Mouse (Mus musculus): ENCODE results near the gene Chtf18. TPM values are rescaled to one million over a fixed set of nuclear protein-coding genes. Genes with fewer than 3 reads are reported as not detected.
"Not testable (repeated sequence)": the region's sequence is repeated elsewhere in the genome, so short reads cannot be mapped to it uniquely, and the experiment has no call there.

Gene Chtf18
- polyA plus RNA-seq, 1 experiment: 36.7 TPM

DNA sequence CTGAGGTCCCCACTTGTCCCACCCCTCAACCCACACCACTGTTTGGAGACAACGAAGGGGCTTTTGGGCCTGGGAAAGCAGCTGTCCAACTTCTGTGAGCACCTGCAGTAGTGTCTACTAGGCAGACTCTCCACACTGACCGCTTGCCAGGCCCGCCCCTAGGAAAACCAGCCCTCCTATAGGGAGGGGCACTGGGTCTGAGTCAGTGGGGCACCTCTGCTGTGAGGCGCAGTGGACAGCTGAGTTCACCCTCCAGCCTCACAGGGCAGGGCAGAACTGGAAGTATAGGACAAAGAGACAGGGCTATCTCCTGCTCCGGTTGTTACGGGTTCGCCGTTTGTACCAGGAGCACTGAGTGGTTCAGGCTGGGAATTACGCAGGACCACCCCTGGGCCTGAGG is 27.0 kb upstream of the Chtf18 start, which contains the start of gene Msln:
TSS of gene Msln (minus strand) at position 138 of the 400 bp plus-strand sequence.
- no peaks in the 10 kb centered on the region for H3K36me3 ChIP-seq (ENCODE audit: control insufficient read depth, insufficient read depth, low read length)
- no peaks in the 10 kb centered on the region for H3K4me1 ChIP-seq (replicated peaks; ENCODE audit: control insufficient read depth, insufficient read depth, low read length)
- TF ChIP-seq POLR2A (IDR thresholded peaks at IDR 0.05; ENCODE audit: control insufficient read depth, extremely low read depth, insufficient read depth, low read length, poor library complexity): no peak
- TF ChIP-seq CTCF (IDR thresholded peaks at IDR 0.05; ENCODE audit: borderline replicate concordance, control insufficient read depth, extremely low read depth, insufficient read depth, low read length, poor library complexity): no peak
- H3K27ac ChIP-seq (ENCODE audit: control insufficient read depth, insufficient read depth, low read length): no peak within 1 kb of the TSS
- 94% methylated on average over 9 of the region's 9 CpGs for WGBS
- H3K4me3 ChIP-seq (ENCODE audit: control insufficient read depth, insufficient read depth, low read length): no peak within 1 kb of the TSS
- no peaks in the 10 kb centered on the region for H3K27me3 ChIP-seq (ENCODE audit: control insufficient read depth, insufficient read depth, low read length)
- no peak for DNase-seq

DNA sequence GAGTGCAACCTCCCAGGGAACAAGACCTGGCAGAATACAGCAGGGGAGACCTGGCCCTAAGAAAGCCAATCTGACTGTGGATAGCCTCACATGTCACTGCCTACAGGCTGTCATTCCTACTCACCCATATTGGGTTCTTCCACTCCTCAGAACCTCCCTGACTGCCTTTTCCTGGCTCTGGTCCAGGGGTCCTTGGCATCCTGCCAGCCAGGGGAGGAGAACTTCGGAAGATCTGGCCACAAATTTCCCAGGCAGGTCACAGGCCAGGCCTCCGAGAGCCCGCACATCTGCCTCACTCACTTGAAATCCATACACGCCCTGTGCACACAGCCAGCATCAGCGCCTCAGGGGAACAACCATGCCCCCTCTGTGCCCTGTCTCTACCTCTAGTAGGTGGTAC is 24.2 kb upstream of the Chtf18 start:
- TF ChIP-seq POLR2A (IDR thresholded peaks at IDR 0.05; ENCODE audit: control insufficient read depth, extremely low read depth, insufficient read depth, low read length, poor library complexity): no peak
- no peak for TF ChIP-seq CTCF (IDR thresholded peaks at IDR 0.05; ENCODE audit: borderline replicate concordance, control insufficient read depth, extremely low read depth, insufficient read depth, low read length, poor library complexity)
- H3K27ac ChIP-seq (ENCODE audit: control insufficient read depth, insufficient read depth, low read length): no peak overlapping the region
- WGBS: 42% methylated on average over 5 of the region's 5 CpGs
- no peak for DNase-seq
- no peaks in the 10 kb centered on the region for H3K4me1 ChIP-seq (replicated peaks; ENCODE audit: control insufficient read depth, insufficient read depth, low read length)
- no peaks in the 10 kb centered on the region for H3K36me3 ChIP-seq (ENCODE audit: control insufficient read depth, insufficient read depth, low read length)
- no peak overlapping the region for H3K4me3 ChIP-seq (ENCODE audit: control insufficient read depth, insufficient read depth, low read length)
- H3K27me3 ChIP-seq (ENCODE audit: control insufficient read depth, insufficient read depth, low read length): no peaks in the 10 kb centered on the region

DNA sequence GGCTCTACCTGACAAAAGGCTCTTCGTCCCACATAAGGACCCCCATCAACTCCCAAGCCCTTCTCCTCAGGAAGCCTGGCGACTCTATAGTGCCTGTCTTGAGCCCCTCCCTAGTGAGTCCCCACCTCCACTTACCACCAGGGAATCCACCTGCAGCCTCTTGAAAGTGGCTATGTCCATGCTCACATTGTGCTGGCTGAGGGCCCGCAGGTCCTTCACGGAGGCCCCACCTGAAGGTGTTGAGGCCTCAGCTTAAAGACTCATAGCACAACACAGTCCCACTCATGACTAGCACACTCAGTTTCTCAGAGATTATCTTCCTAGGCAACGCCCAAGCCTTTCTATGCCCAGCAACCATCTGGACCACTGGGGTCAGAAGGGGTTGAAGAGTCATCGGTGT is 22.1 kb upstream of the Chtf18 start:
- TF ChIP-seq POLR2A (IDR thresholded peaks at IDR 0.05; ENCODE audit: control insufficient read depth, extremely low read depth, insufficient read depth, low read length, poor library complexity): no peak
- no peak for TF ChIP-seq CTCF (IDR thresholded peaks at IDR 0.05; ENCODE audit: borderline replicate concordance, control insufficient read depth, extremely low read depth, insufficient read depth, low read length, poor library complexity)
- no peak for DNase-seq
- Histone ChIP-seq H3K27ac (ENCODE audit: control insufficient read depth, insufficient read depth, low read length) (no peak overlapping the region), H3K4me3 (ENCODE audit: control insufficient read depth, insufficient read depth, low read length) (no peak overlapping the region), H3K4me1 (replicated peaks; ENCODE audit: control insufficient read depth, insufficient read depth, low read length) (no peaks in the 10 kb centered on the region), H3K36me3 (ENCODE audit: control insufficient read depth, insufficient read depth, low read length) (no peaks in the 10 kb centered on the region), H3K27me3 (ENCODE audit: control insufficient read depth, insufficient read depth, low read length) (no peaks in the 10 kb centered on the region)
- 90% methylated on average over 6 of the region's 6 CpGs for WGBS

DNA sequence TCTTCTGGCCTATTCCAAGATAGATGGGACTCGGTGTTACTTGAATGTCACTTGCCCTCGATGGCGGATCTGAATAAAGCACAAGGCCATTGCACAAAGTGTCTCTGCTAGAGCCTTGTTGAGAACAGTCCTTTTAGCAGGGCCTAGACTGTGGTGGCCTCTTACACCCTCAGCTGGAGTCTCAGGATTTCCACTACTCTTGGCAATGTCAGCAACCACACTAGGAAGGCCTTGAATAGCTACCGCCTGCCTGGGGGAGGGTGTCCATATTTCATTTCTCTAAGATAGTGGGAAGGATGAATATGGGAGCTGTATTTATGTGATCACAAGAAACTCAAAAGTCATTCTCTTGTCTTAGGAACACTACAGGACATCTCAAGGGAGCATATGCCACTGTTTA is 21.0 kb upstream of the Chtf18 start:
- no peaks in the 10 kb centered on the region for H3K27me3 ChIP-seq (ENCODE audit: control insufficient read depth, insufficient read depth, low read length)
- H3K36me3 ChIP-seq (ENCODE audit: control insufficient read depth, insufficient read depth, low read length): no peaks in the 10 kb centered on the region

GRCm38 (mm10) chr17:25744311-25744710 is 17.1 kb upstream of the Chtf18 start:
- Histone ChIP-seq H3K27ac (ENCODE audit: control insufficient read depth, insufficient read depth, low read length) (no peak overlapping the region), H3K36me3 (ENCODE audit: control insufficient read depth, insufficient read depth, low read length) (no peaks in the 10 kb centered on the region), H3K4me1 (replicated peaks; ENCODE audit: control insufficient read depth, insufficient read depth, low read length) (no peaks in the 10 kb centered on the region), H3K27me3 (ENCODE audit: control insufficient read depth, insufficient read depth, low read length) (no peaks in the 10 kb centered on the region), H3K4me3 (ENCODE audit: control insufficient read depth, insufficient read depth, low read length) (no peak overlapping the region)
- no peak for DNase-seq
- TF ChIP-seq CTCF (IDR thresholded peaks at IDR 0.05; ENCODE audit: borderline replicate concordance, control insufficient read depth, extremely low read depth, insufficient read depth, low read length, poor library complexity): no peak
- no peak for TF ChIP-seq POLR2A (IDR thresholded peaks at IDR 0.05; ENCODE audit: control insufficient read depth, extremely low read depth, insufficient read depth, low read length, poor library complexity)
- 81% methylated on average over 10 of the region's 10 CpGs for WGBS

More for the DNA sequence above, 21.0 kb upstream of the Chtf18 start:
- H3K4me1 ChIP-seq (replicated peaks; ENCODE audit: control insufficient read depth, insufficient read depth, low read length): no peaks in the 10 kb centered on the region
- no peak overlapping the region for H3K4me3 ChIP-seq (ENCODE audit: control insufficient read depth, insufficient read depth, low read length)
- H3K27ac ChIP-seq (ENCODE audit: control insufficient read depth, insufficient read depth, low read length): no peak overlapping the region
- 93% methylated on average over 4 of the region's 4 CpGs for WGBS
- TF ChIP-seq POLR2A (IDR thresholded peaks at IDR 0.05; ENCODE audit: control insufficient read depth, extremely low read depth, insufficient read depth, low read length, poor library complexity) (no peak), CTCF (IDR thresholded peaks at IDR 0.05; ENCODE audit: borderline replicate concordance, control insufficient read depth, extremely low read depth, insufficient read depth, low read length, poor library complexity) (no peak)
- no peak for DNase-seq

DNA sequence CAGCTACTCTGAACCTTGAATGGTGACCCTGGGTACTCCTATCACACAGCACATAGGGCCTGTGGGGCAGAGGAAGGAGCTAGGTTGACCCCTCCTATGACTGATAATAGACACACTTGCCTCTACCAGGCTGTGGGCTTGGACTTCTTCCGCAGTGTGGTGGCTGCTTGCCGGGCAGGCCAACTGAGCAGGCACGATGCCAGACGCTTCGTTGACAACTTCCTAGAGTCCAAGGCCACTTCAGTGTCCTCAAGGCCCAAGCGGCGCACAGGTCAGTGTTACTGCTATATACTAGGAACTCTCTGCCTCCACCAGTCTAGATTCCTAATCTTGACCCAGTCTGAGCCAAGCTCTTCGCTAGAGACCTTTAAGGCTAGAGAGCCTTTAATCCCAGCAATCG is 16.6 kb upstream of the Chtf18 start:
- Histone ChIP-seq H3K27ac (ENCODE audit: control insufficient read depth, insufficient read depth, low read length) (no peak overlapping the region), H3K4me3 (ENCODE audit: control insufficient read depth, insufficient read depth, low read length) (no peak overlapping the region), H3K36me3 (ENCODE audit: control insufficient read depth, insufficient read depth, low read length) (no peaks in the 10 kb centered on the region), H3K4me1 (replicated peaks; ENCODE audit: control insufficient read depth, insufficient read depth, low read length) (no peaks in the 10 kb centered on the region), H3K27me3 (ENCODE audit: control insufficient read depth, insufficient read depth, low read length) (no peaks in the 10 kb centered on the region)
- TF ChIP-seq POLR2A (IDR thresholded peaks at IDR 0.05; ENCODE audit: control insufficient read depth, extremely low read depth, insufficient read depth, low read length, poor library complexity) (no peak), CTCF (IDR thresholded peaks at IDR 0.05; ENCODE audit: borderline replicate concordance, control insufficient read depth, extremely low read depth, insufficient read depth, low read length, poor library complexity) (no peak)
- WGBS: 94% methylated on average over 9 of the region's 9 CpGs
- no peak for DNase-seq

GRCm38 (mm10) chr17:25741471-25741870 is 14.3 kb upstream of the Chtf18 start:
- H3K27me3 ChIP-seq (ENCODE audit: control insufficient read depth, insufficient read depth, low read length); H3K4me3 ChIP-seq (ENCODE audit: control insufficient read depth, insufficient read depth, low read length); H3K27ac ChIP-seq (ENCODE audit: control insufficient read depth, insufficient read depth, low read length); DNase-seq; H3K36me3 ChIP-seq (ENCODE audit: control insufficient read depth, insufficient read depth, low read length); H3K4me1 ChIP-seq (replicated peaks; ENCODE audit: control insufficient read depth, insufficient read depth, low read length): not testable (repeated sequence)
- WGBS: 82% methylated on average over 12 of the region's 12 CpGs

All from thymus, adult 2 months (tissue).